Mouse (Mus musculus) cerebellum, adult 2 months (tissue): Measurements from ENCODE around the gene Etv6.

Experiments used
- CTCF ChIP-seq: fragments of 200-500 bp; IDR thresholded peaks from 2 replicates; pipeline ENCODE4 v1.5.1; 2011; ENCODE audit warnings: low read depth, mild to moderate bottlenecking, control low read depth, low read length, moderate library complexity, borderline replicate concordance; ENCODE audit not compliant: insufficient read depth
- POLR2A ChIP-seq: fragments of 200-500 bp; IDR thresholded peaks from 2 replicates; pipeline ENCODE4 v1.6.1; 2011; ENCODE audit warnings: low read length, control low read depth, borderline replicate concordance; ENCODE audit not compliant: insufficient read depth

DNA sequence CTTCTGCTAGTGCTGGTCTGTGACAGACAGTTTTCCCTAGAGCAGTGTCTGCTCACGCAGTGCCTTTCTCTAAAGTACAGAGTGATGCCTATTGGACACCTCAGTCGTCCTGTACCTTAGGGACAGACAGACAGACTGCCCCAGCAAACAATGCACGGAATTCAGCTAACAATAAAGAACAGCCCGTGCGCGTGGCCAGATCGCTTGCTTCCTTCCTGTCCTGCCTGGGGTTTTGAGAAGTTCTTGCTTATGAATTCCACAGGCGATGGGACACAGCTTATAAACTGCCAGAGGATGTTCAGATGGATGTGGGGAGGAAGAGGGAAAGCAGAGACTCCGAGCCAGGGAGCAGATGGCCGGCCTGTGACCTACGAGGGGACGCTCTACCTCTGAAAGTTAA, 25.3 kb downstream of the Etv6 start:
- TF ChIP-seq CTCF: no peak
- TF ChIP-seq POLR2A: no peak
